Mouse (Mus musculus): ENCODE measurements at regions not wholly inside any gene's neighbourhood (a gene's known extent, or its start where the extent isn't known, plus 50 kb on each side); places are given as distances from the start of the nearest gene placed in this dataset.
"Not testable (repeated sequence)": the region's sequence is repeated elsewhere in the genome, so short reads cannot be mapped to it uniquely, and the experiment has no call there.

GRCm38 (mm10) chr1:150218802-150219201, 100.4 kb upstream of the Pdc start:
- WGBS (ENCODE audit: insufficient replicate concordance), result 28% methylated on average over 2 of the region's 2 CpGs
- no peaks in the 10 kb centered on the region for H3K36me3 ChIP-seq (ENCODE audit: control insufficient read depth, insufficient read depth)
- no peak overlapping the region for H3K9ac ChIP-seq (ENCODE audit: low read depth, low read length)
- ATAC-seq (ENCODE audit: low read depth), result no peak
- no peaks in the 10 kb centered on the region for H3K27me3 ChIP-seq (ENCODE audit: control insufficient read depth, insufficient read depth, low read depth, low read length)
- no peaks in the 10 kb centered on the region for H3K9me3 ChIP-seq (replicated peaks; ENCODE audit: control insufficient read depth, low read length)
- no peaks in the 10 kb centered on the region for H3K4me1 ChIP-seq (ENCODE audit: control insufficient read depth, low read depth, low read length)
- no peak overlapping the region for H3K4me3 ChIP-seq (ENCODE audit: low read depth, low read length)
- no peak overlapping the region for H3K27ac ChIP-seq (ENCODE audit: low read length)
- no peak overlapping the region for H3K4me2 ChIP-seq (ENCODE audit: low read depth, low read length)

GRCm38 (mm10) chr1:150225529-150225928, 93.7 kb upstream of the Pdc start:
- H3K27ac ChIP-seq (ENCODE audit: low read length), result no peak overlapping the region
- no peak overlapping the region for H3K4me2 ChIP-seq (ENCODE audit: low read depth, low read length)
- H3K27me3 ChIP-seq (ENCODE audit: control insufficient read depth, insufficient read depth, low read depth, low read length), result no peaks in the 10 kb centered on the region
- no peaks in the 10 kb centered on the region for H3K9me3 ChIP-seq (replicated peaks; ENCODE audit: control insufficient read depth, low read length)
- WGBS (ENCODE audit: insufficient replicate concordance), result 48% methylated on average over 6 of the region's 6 CpGs
- H3K9ac ChIP-seq (ENCODE audit: low read depth, low read length), result no peak overlapping the region
- no peak overlapping the region for H3K4me3 ChIP-seq (ENCODE audit: low read depth, low read length)
- ATAC-seq (ENCODE audit: low read depth), result no peak
- no peaks in the 10 kb centered on the region for H3K4me1 ChIP-seq (ENCODE audit: control insufficient read depth, low read depth, low read length)
- no peaks in the 10 kb centered on the region for H3K36me3 ChIP-seq (ENCODE audit: control insufficient read depth, insufficient read depth)

DNA sequence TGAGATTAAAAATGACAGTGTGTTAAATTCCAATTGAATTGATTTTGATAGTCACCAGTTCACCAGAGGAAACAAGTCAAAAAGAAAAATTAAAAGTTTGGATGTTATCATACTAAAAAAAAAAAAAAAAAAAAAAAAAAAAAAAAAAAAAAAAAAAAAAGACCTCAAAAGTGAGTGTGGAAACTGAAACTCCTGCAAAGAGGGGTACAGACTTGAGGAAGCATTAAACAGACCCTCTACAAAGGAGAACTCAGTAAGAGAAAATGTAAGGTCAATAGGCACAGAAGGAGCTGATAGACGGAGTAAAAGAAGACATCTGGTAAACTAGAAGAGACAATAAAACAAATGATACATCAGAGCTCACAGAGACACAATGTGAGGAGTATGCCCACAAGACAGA, 79.7 kb upstream of the Pdc start:
- WGBS (ENCODE audit: insufficient replicate concordance), result 44% methylated on average over 1 of the region's 1 CpGs
- H3K9me3 ChIP-seq (replicated peaks; ENCODE audit: control insufficient read depth, low read length); H3K27ac ChIP-seq (ENCODE audit: low read length): not testable (repeated sequence)

GRCm38 (mm10) chr1:150240110-150240509, 79.1 kb upstream of the Pdc start:
- 44% methylated on average over 3 of the region's 3 CpGs for WGBS (ENCODE audit: insufficient replicate concordance)
- Histone ChIP-seq H3K4me3 (ENCODE audit: low read depth, low read length) (no peak overlapping the region), H3K36me3 (ENCODE audit: control insufficient read depth, insufficient read depth) (no peaks in the 10 kb centered on the region), H3K9ac (ENCODE audit: low read depth, low read length) (no peak overlapping the region), H3K27ac (ENCODE audit: low read length) (no peak overlapping the region), H3K9me3 (replicated peaks; ENCODE audit: control insufficient read depth, low read length) (no peaks in the 10 kb centered on the region), H3K4me2 (ENCODE audit: low read depth, low read length) (no peak overlapping the region), H3K4me1 (ENCODE audit: control insufficient read depth, low read depth, low read length) (no peaks in the 10 kb centered on the region), H3K27me3 (ENCODE audit: control insufficient read depth, insufficient read depth, low read depth, low read length) (no peaks in the 10 kb centered on the region)
- ATAC-seq (ENCODE audit: low read depth), result no peak

More for the DNA sequence above, 79.7 kb upstream of the Pdc start:
- H3K9ac ChIP-seq (ENCODE audit: low read depth, low read length); H3K36me3 ChIP-seq (ENCODE audit: control insufficient read depth, insufficient read depth); H3K4me3 ChIP-seq (ENCODE audit: low read depth, low read length); ATAC-seq (ENCODE audit: low read depth); H3K4me2 ChIP-seq (ENCODE audit: low read depth, low read length); H3K27me3 ChIP-seq (ENCODE audit: control insufficient read depth, insufficient read depth, low read depth, low read length); H3K4me1 ChIP-seq (ENCODE audit: control insufficient read depth, low read depth, low read length): not testable (repeated sequence)

DNA sequence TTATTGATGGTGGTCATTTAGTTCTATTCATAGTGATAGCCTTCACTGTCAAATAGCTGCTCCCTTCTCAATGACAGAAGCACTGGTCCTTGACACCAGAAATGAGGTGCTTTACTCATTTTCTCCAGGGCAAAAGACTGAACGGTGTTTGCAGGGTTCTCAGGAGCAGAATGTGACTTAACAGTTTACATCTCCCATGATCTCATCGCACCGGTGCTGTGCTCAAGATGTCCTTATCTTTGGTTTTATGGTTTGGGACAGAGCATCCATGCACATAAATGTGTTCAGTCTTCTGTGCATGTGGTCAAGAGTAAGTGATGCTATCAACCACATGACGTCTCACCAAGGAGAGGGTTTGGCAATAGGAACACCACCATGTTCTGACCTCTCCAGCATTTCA, 78.1 kb upstream of the Pdc start:
- no peak overlapping the region for H3K9ac ChIP-seq (ENCODE audit: low read depth, low read length)
- no peaks in the 10 kb centered on the region for H3K9me3 ChIP-seq (replicated peaks; ENCODE audit: control insufficient read depth, low read length)
- no peak overlapping the region for H3K4me3 ChIP-seq (ENCODE audit: low read depth, low read length)
- no peak overlapping the region for H3K27ac ChIP-seq (ENCODE audit: low read length)
- H3K4me2 ChIP-seq (ENCODE audit: low read depth, low read length), result no peak overlapping the region
- H3K4me1 ChIP-seq (ENCODE audit: control insufficient read depth, low read depth, low read length), result no peaks in the 10 kb centered on the region
- 58% methylated on average over 4 of the region's 4 CpGs for WGBS (ENCODE audit: insufficient replicate concordance)
- no peak for ATAC-seq (ENCODE audit: low read depth)
- no peaks in the 10 kb centered on the region for H3K27me3 ChIP-seq (ENCODE audit: control insufficient read depth, insufficient read depth, low read depth, low read length)
- no peaks in the 10 kb centered on the region for H3K36me3 ChIP-seq (ENCODE audit: control insufficient read depth, insufficient read depth)

DNA sequence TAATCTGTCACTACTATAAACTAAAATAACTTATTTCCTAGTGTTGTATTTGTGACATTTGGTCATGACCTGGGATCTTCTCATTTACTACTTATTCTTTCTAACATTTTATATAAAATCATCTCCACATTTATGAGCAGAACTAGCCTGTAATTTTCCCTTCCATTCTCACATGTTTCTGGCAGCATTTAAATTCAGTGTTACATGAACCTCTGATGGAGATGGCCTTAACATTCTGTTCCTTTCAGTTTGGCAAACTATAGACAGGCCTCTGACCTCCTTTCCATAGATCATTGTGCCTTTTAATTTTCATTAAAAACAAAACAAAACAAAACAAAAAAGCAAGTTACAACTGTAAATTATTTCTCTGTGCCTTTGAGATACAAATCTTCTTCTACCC, 77.1 kb upstream of the Pdc start:
- no peaks in the 10 kb centered on the region for H3K36me3 ChIP-seq (ENCODE audit: control insufficient read depth, insufficient read depth)
- H3K4me3 ChIP-seq (ENCODE audit: low read depth, low read length), result no peak overlapping the region
- no peak overlapping the region for H3K4me2 ChIP-seq (ENCODE audit: low read depth, low read length)
- no peaks in the 10 kb centered on the region for H3K27me3 ChIP-seq (ENCODE audit: control insufficient read depth, insufficient read depth, low read depth, low read length)
- no peaks in the 10 kb centered on the region for H3K4me1 ChIP-seq (ENCODE audit: control insufficient read depth, low read depth, low read length)
- H3K9me3 ChIP-seq (replicated peaks; ENCODE audit: control insufficient read depth, low read length), result no peaks in the 10 kb centered on the region
- H3K9ac ChIP-seq (ENCODE audit: low read depth, low read length), result no peak overlapping the region
- H3K27ac ChIP-seq (ENCODE audit: low read length), result no peak overlapping the region
- no peak for ATAC-seq (ENCODE audit: low read depth)

- Histone ChIP-seq H3K9ac (ENCODE audit: low read depth, low read length) (no peak overlapping the region), H3K4me2 (ENCODE audit: low read depth, low read length) (no peak overlapping the region), H3K27ac (ENCODE audit: low read length) (no peak overlapping the region), H3K36me3 (ENCODE audit: control insufficient read depth, insufficient read depth) (no peaks in the 10 kb centered on the region), H3K4me3 (ENCODE audit: low read depth, low read length) (no peak overlapping the region), H3K4me1 (ENCODE audit: control insufficient read depth, low read depth, low read length) (no peaks in the 10 kb centered on the region), H3K27me3 (ENCODE audit: control insufficient read depth, insufficient read depth, low read depth, low read length) (no peaks in the 10 kb centered on the region), H3K9me3 (replicated peaks; ENCODE audit: control insufficient read depth, low read length) (no peaks in the 10 kb centered on the region)
- WGBS (ENCODE audit: insufficient replicate concordance), result 5% methylated on average over 3 of the region's 3 CpGs
- ATAC-seq (ENCODE audit: low read depth), result no peak
Observed at GRCm38 (mm10) chr1:150244916-150245315, 74.3 kb upstream of the Pdc start.

- H3K9ac ChIP-seq (ENCODE audit: low read depth, low read length), result no peak overlapping the region
- H3K27ac ChIP-seq (ENCODE audit: low read length), result no peak overlapping the region
- H3K4me1 ChIP-seq (ENCODE audit: control insufficient read depth, low read depth, low read length), result no peaks in the 10 kb centered on the region
- no peak overlapping the region for H3K4me2 ChIP-seq (ENCODE audit: low read depth, low read length)
- no peaks in the 10 kb centered on the region for H3K36me3 ChIP-seq (ENCODE audit: control insufficient read depth, insufficient read depth)
- no peaks in the 10 kb centered on the region for H3K27me3 ChIP-seq (ENCODE audit: control insufficient read depth, insufficient read depth, low read depth, low read length)
- no peak overlapping the region for H3K4me3 ChIP-seq (ENCODE audit: low read depth, low read length)
- no peaks in the 10 kb centered on the region for H3K9me3 ChIP-seq (replicated peaks; ENCODE audit: control insufficient read depth, low read length)
- no peak for ATAC-seq (ENCODE audit: low read depth)
- WGBS (ENCODE audit: insufficient replicate concordance), result 68% methylated on average over 1 of the region's 1 CpGs
Observed at GRCm38 (mm10) chr1:150251422-150251821, 67.8 kb upstream of the Pdc start.

GRCm38 (mm10) chr1:150251876-150252275, 67.3 kb upstream of the Pdc start:
- Histone ChIP-seq H3K27ac (ENCODE audit: low read length) (no peak overlapping the region), H3K9me3 (replicated peaks; ENCODE audit: control insufficient read depth, low read length) (no peaks in the 10 kb centered on the region), H3K9ac (ENCODE audit: low read depth, low read length) (no peak overlapping the region), H3K4me2 (ENCODE audit: low read depth, low read length) (no peak overlapping the region), H3K4me1 (ENCODE audit: control insufficient read depth, low read depth, low read length) (no peaks in the 10 kb centered on the region), H3K4me3 (ENCODE audit: low read depth, low read length) (no peak overlapping the region), H3K27me3 (ENCODE audit: control insufficient read depth, insufficient read depth, low read depth, low read length) (no peaks in the 10 kb centered on the region), H3K36me3 (ENCODE audit: control insufficient read depth, insufficient read depth) (no peaks in the 10 kb centered on the region)
- 35% methylated on average over 3 of the region's 3 CpGs for WGBS (ENCODE audit: insufficient replicate concordance)
- no peak for ATAC-seq (ENCODE audit: low read depth)

DNA sequence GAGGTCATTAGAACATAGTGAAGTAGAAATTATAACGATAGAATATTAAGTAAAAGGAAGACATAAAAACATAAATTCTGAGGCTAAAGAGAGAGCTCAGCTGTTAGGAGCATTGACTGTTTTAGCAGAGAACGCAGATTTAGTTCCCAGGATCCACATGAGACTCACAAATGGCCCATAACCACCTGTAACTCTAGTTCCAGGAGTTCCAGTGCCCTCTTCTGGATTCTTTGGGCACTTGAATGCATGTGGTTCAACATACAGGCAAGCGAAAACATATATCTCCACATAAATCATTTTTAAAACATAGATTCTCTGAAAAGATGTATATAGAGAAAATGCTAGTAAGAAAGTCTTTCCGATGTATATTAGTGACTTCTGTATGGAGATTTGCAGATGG, 61.6 kb upstream of the Pdc start:
- H3K4me2 ChIP-seq (ENCODE audit: low read depth, low read length), result no peak overlapping the region
- H3K4me3 ChIP-seq (ENCODE audit: low read depth, low read length), result no peak overlapping the region
- no peaks in the 10 kb centered on the region for H3K27me3 ChIP-seq (ENCODE audit: control insufficient read depth, insufficient read depth, low read depth, low read length)
- H3K4me1 ChIP-seq (ENCODE audit: control insufficient read depth, low read depth, low read length), result no peaks in the 10 kb centered on the region
- H3K9me3 ChIP-seq (replicated peaks; ENCODE audit: control insufficient read depth, low read length), result no peaks in the 10 kb centered on the region
- no peak overlapping the region for H3K9ac ChIP-seq (ENCODE audit: low read depth, low read length)
- no peaks in the 10 kb centered on the region for H3K36me3 ChIP-seq (ENCODE audit: control insufficient read depth, insufficient read depth)
- no peak for ATAC-seq (ENCODE audit: low read depth)
- no peak overlapping the region for H3K27ac ChIP-seq (ENCODE audit: low read length)
- WGBS (ENCODE audit: insufficient replicate concordance), result 51% methylated on average over 4 of the region's 4 CpGs

All from liver, embryonic 16.5 days (tissue).